Mouse (Mus musculus): ENCODE measurements around the gene H2al1h. TPM values are rescaled to one million over a fixed set of nuclear protein-coding genes. Genes with fewer than 3 reads are reported as not detected.

The H2al1h gene
- total RNA-seq (2023) = not detected

GRCm38 (mm10) chrX:11321192-11321591, at the start of gene H2al1h:
Gene H2al1h, plus strand, starts transcription at chrX:11321492.

GRCm38 (mm10) chrX:11298957-11299356, 22.3 kb upstream of the H2al1h start, which contains the start of gene H2al1a:
Gene H2al1a, plus strand, starts transcription at chrX:11299257.

DNA sequence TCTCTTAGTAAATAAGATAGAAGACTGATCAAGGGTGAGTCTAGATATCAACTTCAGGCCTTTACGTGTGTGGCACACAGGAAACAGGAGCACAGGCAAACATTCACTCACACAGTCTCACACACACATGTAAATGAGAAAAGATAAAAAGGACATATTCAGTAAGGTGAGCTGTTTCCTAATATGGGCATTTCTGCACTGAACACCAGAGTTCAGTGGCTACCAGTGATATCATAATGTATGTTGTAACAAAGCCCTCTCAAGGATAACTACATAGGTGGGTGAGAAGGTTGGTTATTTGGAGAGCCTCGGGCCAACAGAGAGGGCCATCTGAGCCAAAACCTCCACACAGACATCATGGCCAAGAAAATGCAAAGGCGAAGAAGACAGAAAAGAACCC, 19.2 kb upstream of the H2al1h start, which contains the start of gene H2al1b:
Gene H2al1b, plus strand, starts transcription at position 301 of the 400 bp plus-strand sequence.

DNA sequence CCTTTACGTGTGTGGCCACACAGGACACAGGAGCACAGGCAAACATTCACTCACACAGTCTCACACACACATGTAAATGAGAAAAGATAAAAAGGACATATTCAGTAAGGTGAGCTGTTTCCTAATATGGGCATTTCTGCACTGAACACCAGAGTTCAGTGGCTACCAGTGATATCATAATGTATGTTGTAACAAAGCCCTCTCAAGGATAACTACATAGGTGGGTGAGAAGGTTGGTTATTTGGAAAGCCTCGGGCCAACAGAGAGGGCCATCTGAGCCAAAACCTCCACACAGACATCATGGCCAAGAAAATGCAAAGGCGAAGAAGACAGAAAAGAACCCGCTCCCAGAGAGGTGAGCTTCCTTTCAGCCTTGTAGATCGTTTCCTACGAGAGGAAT, 15.9 kb upstream of the H2al1h start, which contains the start of gene H2al1c:
Gene H2al1c, plus strand, starts transcription at position 301 of the 400 bp plus-strand sequence.

GRCm38 (mm10) chrX:11308524-11308923, 12.8 kb upstream of the H2al1h start, which contains the start of gene H2al1d:
Gene H2al1d, plus strand, starts transcription at chrX:11308824.

DNA sequence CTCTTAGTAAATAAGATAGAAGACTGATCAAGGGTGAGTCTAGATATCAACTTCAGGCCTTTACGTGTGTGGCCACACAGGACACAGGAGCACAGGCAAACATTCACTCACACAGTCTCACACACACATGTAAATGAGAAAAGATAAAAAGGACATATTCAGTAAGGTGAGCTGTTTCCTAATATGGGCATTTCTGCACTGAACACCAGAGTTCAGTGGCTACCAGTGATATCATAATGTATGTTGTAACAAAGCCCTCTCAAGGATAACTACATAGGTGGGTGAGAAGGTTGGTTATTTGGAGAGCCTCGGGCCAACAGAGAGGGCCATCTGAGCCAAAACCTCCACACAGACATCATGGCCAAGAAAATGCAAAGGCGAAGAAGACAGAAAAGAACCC, 9.7 kb upstream of the H2al1h start, which contains the start of gene H2al1e:
Gene H2al1e, plus strand, starts transcription at position 301 of the 400 bp plus-strand sequence.

DNA sequence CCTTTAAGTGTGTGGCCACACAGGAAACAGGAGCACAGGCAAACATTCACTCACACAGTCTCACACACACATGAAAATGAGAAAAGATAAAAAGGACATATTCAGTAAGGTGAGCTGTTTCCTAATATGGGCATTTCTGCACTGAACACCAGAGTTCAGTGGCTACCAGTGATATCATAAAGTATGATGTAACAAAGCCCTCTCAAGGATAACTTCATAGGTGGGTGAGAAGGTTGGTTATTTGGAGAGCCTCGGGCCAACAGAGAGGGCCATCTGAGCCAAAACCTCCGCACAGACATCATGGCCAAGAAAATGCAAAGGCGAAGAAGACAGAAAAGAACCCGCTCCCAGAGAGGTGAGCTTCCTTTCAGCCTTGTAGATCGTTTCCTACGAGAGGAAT, 6.4 kb upstream of the H2al1h start, which contains the start of gene H2al1f:
Gene H2al1f, plus strand, starts transcription at position 301 of the 400 bp plus-strand sequence.

GRCm38 (mm10) chrX:11317956-11318355, 3.3 kb upstream of the H2al1h start, which contains the start of gene H2al1g:
Gene H2al1g, plus strand, starts transcription at chrX:11318256.

GRCm38 (mm10) chrX:11324359-11324758, 3.1 kb downstream of the H2al1h start, which contains the start of gene H2al1i:
Gene H2al1i, plus strand, starts transcription at chrX:11324659.

GRCm38 (mm10) chrX:11327522-11327921, 6.2 kb downstream of the H2al1h start, which contains the start of gene H2al1j:
Gene H2al1j, plus strand, starts transcription at chrX:11327822.

Other genes with a start within 250 kb of the H2al1h start
- gene H2al1a, start 22.2 kb upstream of the H2al1h start, total RNA-seq (2023) = not detected
- not detected for gene H2al1b, start 19.1 kb upstream of the H2al1h start, total RNA-seq (2023)
- not detected for gene H2al1c, start 15.8 kb upstream of the H2al1h start, total RNA-seq (2023)
- not detected for gene H2al1d, start 12.7 kb upstream of the H2al1h start, total RNA-seq (2023)
- not detected for gene H2al1e, start 9.6 kb upstream of the H2al1h start, total RNA-seq (2023)
- not detected for gene H2al1f, start 6.3 kb upstream of the H2al1h start, total RNA-seq (2023)
- gene H2al1g, start 3.2 kb upstream of the H2al1h start, total RNA-seq (2023) = not detected
- gene H2al1i, start 3.2 kb downstream of the H2al1h start, total RNA-seq (2023) = not detected
- not detected for gene H2al1j, start 6.3 kb downstream of the H2al1h start, total RNA-seq (2023)

Measured in neutrophil, adult 59 days (primary cell).